Mouse (Mus musculus) spleen, adult 2 months (tissue): ENCODE results near the gene Slc8b1.

Source experiments
- CTCF ChIP-seq: fragments of 200-500 bp; IDR thresholded peaks from 2 replicates; pipeline ENCODE4 v1.5.1; 2011; ENCODE audit warnings: mild to moderate bottlenecking, inconsistent platforms; ENCODE audit not compliant: insufficient read depth, insufficient read length, insufficient replicate concordance; ENCODE audit errors: extremely low read depth
- POLR2A ChIP-seq: fragments of 200-500 bp; IDR thresholded peaks from 2 replicates; pipeline ENCODE4 v1.6.1; 2011; ENCODE audit warnings: low read depth, low read length, inconsistent platforms

GRCm38 (mm10) chr5:120492437-120492836 is 18.5 kb upstream of the Slc8b1 start:
- TF ChIP-seq POLR2A (no peak), CTCF (no peak)
